In the genomic region with DNA sequence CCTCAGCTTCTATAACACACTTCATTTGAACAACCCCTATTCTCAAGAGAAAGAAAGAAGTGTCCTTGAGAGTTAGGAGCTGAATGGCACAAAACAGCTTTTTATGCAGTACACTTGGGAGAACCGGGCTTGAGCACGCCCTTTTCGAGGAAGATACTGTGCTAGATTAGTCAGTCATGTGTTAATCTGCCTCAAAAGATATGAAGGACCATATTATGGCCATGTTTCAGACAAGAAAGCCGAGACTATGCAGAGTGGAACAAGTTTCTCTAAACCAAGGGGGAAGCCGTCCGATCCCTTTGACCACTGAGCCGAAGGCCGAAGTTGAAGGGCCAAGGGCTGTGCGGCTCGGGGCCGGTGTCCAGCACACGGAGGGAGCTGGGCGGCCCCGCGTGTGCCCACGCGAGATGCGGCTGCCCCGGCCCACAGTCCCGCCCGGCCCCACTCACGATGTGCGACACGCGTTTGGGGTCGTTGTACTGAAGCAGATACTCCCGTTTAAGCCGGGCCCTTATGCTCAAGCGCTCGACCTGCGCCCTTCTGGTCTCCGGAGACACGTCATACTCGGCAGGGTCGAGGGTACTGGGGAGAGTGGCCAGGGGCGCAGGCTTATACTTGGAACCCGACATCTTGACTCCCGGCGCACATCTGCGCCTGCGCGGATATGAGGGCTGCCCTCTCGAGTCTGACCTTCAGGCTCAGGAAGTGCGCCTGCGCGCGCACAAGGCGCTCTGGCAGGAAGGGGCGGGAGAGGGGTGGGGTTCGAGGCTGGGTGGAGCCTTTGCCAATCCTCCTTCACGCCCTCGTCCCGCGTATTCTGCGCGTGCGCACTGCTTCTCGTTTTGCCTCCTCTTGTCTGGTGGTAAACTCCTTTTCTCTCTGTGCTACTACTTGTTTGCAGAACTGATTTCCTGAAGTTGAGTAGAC, we compare ENCODE assay signal across 8 mouse cellular contexts. TPM values are rescaled to one million over a fixed set of nuclear protein-coding genes. Genes with fewer than 3 reads are reported as not detected.
A peak's percentile ranks its signal among the peaks of the same experiment; 100 is the strongest.
DNase-seq lines count a peak whose midpoint lies in the region; ATAC-seq and TF ChIP-seq lines count a peak whose summit lies in the region.

A gene (minus strand): TSS at position 723 of the 927 bp plus-strand sequence.

- peak within 1 kb of the TSS; percentile 95 for H3K4me3 ChIP-seq in E14TG2a.4 (replicated peaks; ENCODE audit: low read length)
- H3K4me3 ChIP-seq in forebrain, embryonic 12.5 days (replicated peaks), result peak within 1 kb of the TSS; percentile 81
- H3K4me3 ChIP-seq in heart, postnatal 0 days (ENCODE audit: low read depth, low read length), result peak within 1 kb of the TSS; percentile 76
- peak within 1 kb of the TSS; percentile 84 for H3K4me3 ChIP-seq in liver, embryonic 16.5 days (ENCODE audit: low read depth, low read length)
- peak within 1 kb of the TSS; percentile 83 for H3K4me3 ChIP-seq in neural tube, embryonic 13.5 days
- H3K4me3 ChIP-seq in testis, adult 2 months (ENCODE audit: control insufficient read depth, low read depth, low read length), result peak within 1 kb of the TSS; percentile 91

- H3K4me2 ChIP-seq in forebrain, embryonic 12.5 days, result peak within 1 kb of the TSS; percentile 58
- peak within 1 kb of the TSS; percentile 86 for H3K4me2 ChIP-seq in heart, postnatal 0 days (ENCODE audit: low read depth, low read length)
- H3K4me2 ChIP-seq in liver, embryonic 16.5 days (ENCODE audit: low read depth, low read length), result peak within 1 kb of the TSS; percentile 82
- H3K4me2 ChIP-seq in neural tube, embryonic 13.5 days, result peak within 1 kb of the TSS; percentile 68

- peak; percentile 69 for TF ChIP-seq POLR2A in testis, adult 2 months (IDR thresholded peaks at IDR 0.05; ENCODE audit: control insufficient read depth, low read depth, low read length)

- peak; percentile 99 for DNase-seq in c-Kit-positive CD71-positive TER-119-positive erythroid progenitor cells, embryonic 14.5 days (ENCODE audit: low spot score)
- peak; percentile 99 for DNase-seq in heart, postnatal 0 days (ENCODE audit: low spot score)
- DNase-seq in kidney, postnatal 4 days, result peak; percentile 97 to 98

- peak within 1 kb of the TSS; percentile 85 for H3K9ac ChIP-seq in forebrain, embryonic 12.5 days
- H3K9ac ChIP-seq in heart, postnatal 0 days (replicated peaks; ENCODE audit: low read depth, low read length), result peak within 1 kb of the TSS; percentile 87
- peak within 1 kb of the TSS; percentile 93 for H3K9ac ChIP-seq in liver, embryonic 16.5 days (ENCODE audit: low read depth, low read length)
- peak within 1 kb of the TSS; percentile 94 for H3K9ac ChIP-seq in neural tube, embryonic 13.5 days

- H3K27me3 ChIP-seq in E14TG2a.4 (ENCODE audit: insufficient read depth, low read length), result no peaks in the 10 kb centered on the region
- no peaks in the 10 kb centered on the region for H3K27me3 ChIP-seq in forebrain, embryonic 12.5 days
- H3K27me3 ChIP-seq in heart, postnatal 0 days (ENCODE audit: control insufficient read depth, insufficient read depth, low read length), result no peaks in the 10 kb centered on the region
- H3K27me3 ChIP-seq in liver, embryonic 16.5 days (ENCODE audit: control insufficient read depth, insufficient read depth, low read depth, low read length), result no peaks in the 10 kb centered on the region
- no peaks in the 10 kb centered on the region for H3K27me3 ChIP-seq in neural tube, embryonic 13.5 days
- no peaks in the 10 kb centered on the region for H3K27me3 ChIP-seq in testis, adult 2 months (ENCODE audit: control insufficient read depth, insufficient read depth, low read length)

- no peaks in the 10 kb centered on the region for H3K9me3 ChIP-seq in E14TG2a.4 (ENCODE audit: low read length)
- no peaks in the 10 kb centered on the region for H3K9me3 ChIP-seq in forebrain, embryonic 12.5 days
- H3K9me3 ChIP-seq in heart, postnatal 0 days (replicated peaks; ENCODE audit: control insufficient read depth, low read length), result no peaks in the 10 kb centered on the region
- H3K9me3 ChIP-seq in liver, embryonic 16.5 days (replicated peaks; ENCODE audit: control insufficient read depth, low read length), result no peaks in the 10 kb centered on the region
- H3K9me3 ChIP-seq in neural tube, embryonic 13.5 days, result no peaks in the 10 kb centered on the region

- peak within 1 kb of the TSS; percentile 79 for H3K27ac ChIP-seq in forebrain, embryonic 12.5 days
- peak within 1 kb of the TSS; percentile 89 for H3K27ac ChIP-seq in heart, postnatal 0 days (ENCODE audit: low read depth)
- peak within 1 kb of the TSS; percentile 89 for H3K27ac ChIP-seq in liver, embryonic 16.5 days (ENCODE audit: low read length)
- H3K27ac ChIP-seq in neural tube, embryonic 13.5 days (replicated peaks), result peak within 1 kb of the TSS; percentile 87
- peak within 1 kb of the TSS; percentile 80 for H3K27ac ChIP-seq in testis, adult 2 months (ENCODE audit: control insufficient read depth, insufficient read depth, low read depth, low read length)

- H3K4me1 ChIP-seq in E14TG2a.4 (replicated peaks; ENCODE audit: low read depth, low read length), result peaks cover 69% of the 10 kb centered on the region
- H3K4me1 ChIP-seq in forebrain, embryonic 12.5 days, result peaks cover 35% of the 10 kb centered on the region
- peaks cover 17% of the 10 kb centered on the region for H3K4me1 ChIP-seq in heart, postnatal 0 days (ENCODE audit: control insufficient read depth, insufficient read depth)
- H3K4me1 ChIP-seq in liver, embryonic 16.5 days (ENCODE audit: control insufficient read depth, low read depth, low read length), result peaks cover 21% of the 10 kb centered on the region
- peaks cover 43% of the 10 kb centered on the region for H3K4me1 ChIP-seq in neural tube, embryonic 13.5 days (replicated peaks)
- peaks cover 5% of the 10 kb centered on the region; the same call in 1 of the 2 replicates for H3K4me1 ChIP-seq in testis, adult 2 months (ENCODE audit: control insufficient read depth, insufficient read depth, low read length)

- under 1% methylated on average over 51 of the region's 58 CpGs for WGBS in forebrain, embryonic 12.5 days
- WGBS in heart, postnatal 0 days, result under 1% methylated on average over 48 of the region's 58 CpGs
- under 1% methylated on average over 50 of the region's 58 CpGs for WGBS in liver, embryonic 16.5 days (ENCODE audit: insufficient replicate concordance)
- WGBS in neural tube, embryonic 13.5 days, result under 1% methylated on average over 51 of the region's 58 CpGs

- no peak for TF ChIP-seq CTCF in E14TG2a.4 (conservative IDR thresholded peaks at IDR 0.05; ENCODE audit: low read length)
- TF ChIP-seq CTCF in heart, postnatal 0 days (IDR thresholded peaks at IDR 0.05; ENCODE audit: low read depth), result no peak
- TF ChIP-seq CTCF in testis, adult 2 months (IDR thresholded peaks at IDR 0.05; ENCODE audit: control insufficient read depth, insufficient read depth, insufficient replicate concordance, low read depth, low read length), result no peak

- peak; percentile 92 for ATAC-seq in forebrain, embryonic 12.5 days (ENCODE audit: low FRiP score)
- peak; percentile 96 for ATAC-seq in heart, postnatal 0 days (ENCODE audit: insufficient read depth, low read depth)
- peak; percentile 98 for ATAC-seq in liver, embryonic 16.5 days (ENCODE audit: low read depth)
- peak; percentile 94 for ATAC-seq in neural tube, embryonic 13.5 days (ENCODE audit: low read depth)

- TF ChIP-seq EP300 in heart, postnatal 0 days (IDR thresholded peaks at IDR 0.05; ENCODE audit: low read depth), result no peak

- H3K36me3 ChIP-seq in E14TG2a.4 (ENCODE audit: insufficient read depth, low read length), result peaks cover 9% of the 10 kb centered on the region; the same call in 1 of the 2 replicates
- H3K36me3 ChIP-seq in forebrain, embryonic 12.5 days (replicated peaks), result no peaks in the 10 kb centered on the region
- no peaks in the 10 kb centered on the region for H3K36me3 ChIP-seq in heart, postnatal 0 days (replicated peaks; ENCODE audit: control insufficient read depth, insufficient read depth, low read length)
- no peaks in the 10 kb centered on the region for H3K36me3 ChIP-seq in liver, embryonic 16.5 days (ENCODE audit: control insufficient read depth, insufficient read depth)
- H3K36me3 ChIP-seq in neural tube, embryonic 13.5 days, result no peaks in the 10 kb centered on the region
- no peaks in the 10 kb centered on the region for H3K36me3 ChIP-seq in testis, adult 2 months (ENCODE audit: control insufficient read depth, insufficient read depth, low read length)

RNA-seq across cellular contexts. Expression of the gene that starts here (rescaled TPM):
- polyA plus RNA-seq in forebrain, embryonic 12.5 days (2016; fragmentation: Nextera tagmentation; extraction: Ambion mirVana), result 77.0 and 79.2 TPM in 2 replicates
- total RNA-seq in heart, postnatal 0 days (2014; rRNA removed; ENCODE audit: low replicate concordance), result 98.7 and 107 TPM in 2 replicates
- polyA plus RNA-seq in heart, postnatal 0 days (2015; fragmentation: Nextera tagmentation; extraction: Ambion mirVana), result 242 and 274 TPM in 2 replicates
- 27.8 and 31.2 TPM in 2 replicates for polyA plus RNA-seq in liver, embryonic 16.5 days (2015; fragmentation: Nextera tagmentation; extraction: Ambion mirVana)
- polyA plus RNA-seq in neural tube, embryonic 13.5 days (2015; fragmentation: Nextera tagmentation; extraction: Ambion mirVana), result 68.9 and 85.0 TPM in 2 replicates
- polyA plus RNA-seq in testis, adult 2 months (2012; rRNA removed), result 74.9 and 80.9 TPM in 2 replicates

Comparison
In these comparisons a context has a peak if more than half of its experiments do, and no peak if none do; other contexts are left out.
1. Peak in every context shown above with its lines: DNase-seq, ATAC-seq, H3K4me3 ChIP-seq and H3K27ac ChIP-seq.